28 mouse cellular contexts compared by ENCODE assay signal in genomic region chr10:60096302-60096701, GRCm38 (mm10). TPM values are rescaled to one million over a fixed set of nuclear protein-coding genes. Genes with fewer than 3 reads are reported as not detected.
DNase-seq lines count a peak whose midpoint lies in the region; ATAC-seq and TF ChIP-seq lines count a peak whose summit lies in the region.
"Had no signal": no experiment of that assay in that cellular context is flagged by ENCODE, and none has a peak within 500 bp of the region (broad histone marks: within the 10 kb centered on the region; RNA-seq: fewer than 3 reads in every experiment).

No protein-coding gene starts in this region.

- 0 out of 2 replicates have a peak, but pooled peaks cover 3% of the 10 kb centered on the region for H3K36me3 ChIP-seq in kidney, embryonic 14.5 days (ENCODE audit: control insufficient read depth, insufficient read depth, low read length)
- H3K36me3 ChIP-seq in kidney, embryonic 16.5 days (ENCODE audit: insufficient read depth, low read length): 0 out of 2 replicates have a peak, but pooled peaks cover 4% of the 10 kb centered on the region
- no peaks in the 10 kb centered on the region; the same call in 1 of the 2 replicates for H3K36me3 ChIP-seq in kidney, adult 2 months (ENCODE audit: control insufficient read depth, insufficient read depth, low read length)
- H3K36me3 ChIP-seq in myocyte (ENCODE audit: control insufficient read depth, insufficient read depth): no peaks in the 10 kb centered on the region
- H3K36me3 ChIP-seq in stomach, postnatal 0 days (ENCODE audit: control insufficient read depth, insufficient read depth, low read length): no peaks in the 10 kb centered on the region
- H3K36me3 ChIP-seq: forebrain, embryonic 12.5 days had no signal

- ATAC-seq in kidney, embryonic 14.5 days (ENCODE audit: low FRiP score, low TSS enrichment): peak; percentile 53; the same call in 1 of the 2 replicates
- no peak for ATAC-seq in kidney, embryonic 16.5 days (ENCODE audit: low FRiP score, low TSS enrichment)
- ATAC-seq in stomach, postnatal 0 days (ENCODE audit: low FRiP score, low TSS enrichment): no peak
- ATAC-seq: activated CD4-positive, CD25-positive, alpha-beta regulatory T cell, adult 4 months; CD4-positive, CD25-positive, alpha-beta regulatory T cell, adult 4 months; forebrain, embryonic 14.5 days; forebrain, embryonic 16.5 days had no signal

- H3K4me3 ChIP-seq in kidney, embryonic 14.5 days (ENCODE audit: low read length): no peak overlapping the region
- no peak overlapping the region for H3K4me3 ChIP-seq in kidney, embryonic 16.5 days (ENCODE audit: low read length)
- no peak overlapping the region for H3K4me3 ChIP-seq in kidney, adult 2 months (ENCODE audit: insufficient read depth, low read depth, low read length)
- no peak overlapping the region for H3K4me3 ChIP-seq in myocyte
- H3K4me3 ChIP-seq in stomach, postnatal 0 days (ENCODE audit: low read depth, low read length): no peak overlapping the region
- H3K4me3 ChIP-seq: embryonic facial prominence, embryonic 13.5 days; embryonic facial prominence, embryonic 15.5 days; erythroblast, embryonic 14.5 days; forebrain, embryonic 10.5 days; forebrain, embryonic 12.5 days had no signal

- no peak overlapping the region for H3K9ac ChIP-seq in kidney, embryonic 14.5 days (ENCODE audit: low read depth, low read length)
- H3K9ac ChIP-seq in kidney, embryonic 16.5 days (replicated peaks; ENCODE audit: low read length): no peak overlapping the region
- no peak overlapping the region for H3K9ac ChIP-seq in stomach, postnatal 0 days (ENCODE audit: low read length)
- H3K9ac ChIP-seq: embryonic facial prominence, embryonic 13.5 days; embryonic facial prominence, embryonic 15.5 days; forebrain, embryonic 12.5 days had no signal

- TF ChIP-seq CTCF in kidney, adult 2 months (conservative IDR thresholded peaks at IDR 0.05; ENCODE audit: insufficient read depth, insufficient read length, low read depth, low read length): no peak
- no peak for TF ChIP-seq CTCF in stomach, postnatal 0 days (IDR thresholded peaks at IDR 0.05; ENCODE audit: low read depth)

- no peak for DNase-seq in kidney, adult 18-20 months
- no peak for DNase-seq in kidney, adult 2 months
- peak; percentile 14 for DNase-seq in NIH3T3 (ENCODE audit: low read depth)
- no peak for DNase-seq in stomach, postnatal 0 days (ENCODE audit: low spot score)
- DNase-seq: adrenal gland, adult 8-10 months; adrenal gland, postnatal 25 days; B cell, adult 2 months; cerebellum, adult 11 months; cerebellum, adult 18-20 months; cerebellum, adult 8-10 months; cerebellum, adult 9-11 months; cerebellum, postnatal 14 days; cerebellum, postnatal 36 days; embryo, embryonic 11 days had no signal

- no peak for TF ChIP-seq POLR2A in kidney, adult 2 months (IDR thresholded peaks at IDR 0.05; ENCODE audit: low read depth, low read length)
- TF ChIP-seq POLR2A in myocyte (IDR thresholded peaks at IDR 0.05; ENCODE audit: insufficient read length, low read depth): no peak

- WGBS in kidney, embryonic 14.5 days: 18% methylated on average over 1 of the region's 1 CpGs
- 22% methylated on average over 1 of the region's 1 CpGs for WGBS in kidney, embryonic 16.5 days
- 71% methylated on average over 1 of the region's 1 CpGs for WGBS in kidney, adult 2 months
- WGBS in stomach, postnatal 0 days: 57% methylated on average over 1 of the region's 1 CpGs

- H3K4me2 ChIP-seq in kidney, embryonic 14.5 days (replicated peaks; ENCODE audit: low read depth, low read length): no peak overlapping the region
- no peak overlapping the region for H3K4me2 ChIP-seq in kidney, embryonic 16.5 days (replicated peaks; ENCODE audit: low read depth, low read length)
- H3K4me2 ChIP-seq in myocyte (ENCODE audit: low read depth): peak overlapping the region; percentile 30
- no peak overlapping the region for H3K4me2 ChIP-seq in stomach, postnatal 0 days (replicated peaks; ENCODE audit: low read depth)
- H3K4me2 ChIP-seq: embryonic facial prominence, embryonic 13.5 days; embryonic facial prominence, embryonic 15.5 days; forebrain, embryonic 12.5 days had no signal

- H3K27ac ChIP-seq in kidney, embryonic 14.5 days (ENCODE audit: low read depth, low read length): peak overlapping the region; percentile 77; the same call in 1 of the 2 replicates
- peak overlapping the region; percentile 63 for H3K27ac ChIP-seq in kidney, embryonic 16.5 days (ENCODE audit: low read length)
- no peak overlapping the region for H3K27ac ChIP-seq in kidney, adult 2 months (ENCODE audit: insufficient read depth, low read depth, low read length)
- H3K27ac ChIP-seq in stomach, postnatal 0 days (replicated peaks): no peak overlapping the region
- H3K27ac ChIP-seq: embryonic facial prominence, embryonic 13.5 days; embryonic facial prominence, embryonic 15.5 days; forebrain, embryonic 10.5 days; forebrain, embryonic 12.5 days had no signal

- H3ac ChIP-seq in myocyte (ENCODE audit: control insufficient read depth, insufficient read length): no peak overlapping the region

- no peaks in the 10 kb centered on the region for H3K79me2 ChIP-seq in myocyte (ENCODE audit: control insufficient read depth, insufficient read depth)

- H3K4me1 ChIP-seq in kidney, embryonic 14.5 days (ENCODE audit: control insufficient read depth, insufficient read depth, low read length): peaks cover 32% of the 10 kb centered on the region
- H3K4me1 ChIP-seq in kidney, embryonic 16.5 days (ENCODE audit: insufficient read depth, low read length): peaks cover 38% of the 10 kb centered on the region
- no peaks in the 10 kb centered on the region for H3K4me1 ChIP-seq in kidney, adult 2 months (ENCODE audit: control insufficient read depth, insufficient read depth, low read length)
- no peaks in the 10 kb centered on the region for H3K4me1 ChIP-seq in stomach, postnatal 0 days (replicated peaks; ENCODE audit: control insufficient read depth, insufficient read depth)
- H3K4me1 ChIP-seq: embryonic facial prominence, embryonic 15.5 days; forebrain, embryonic 12.5 days had no signal

- H3K9me3 ChIP-seq in kidney, embryonic 14.5 days (ENCODE audit: control insufficient read depth, low read length): no peaks in the 10 kb centered on the region
- H3K9me3 ChIP-seq in kidney, embryonic 16.5 days (ENCODE audit: low read length): no peaks in the 10 kb centered on the region
- H3K9me3 ChIP-seq in stomach, postnatal 0 days (ENCODE audit: control insufficient read depth, low read length): no peaks in the 10 kb centered on the region
- H3K9me3 ChIP-seq: embryonic facial prominence, embryonic 13.5 days; embryonic facial prominence, embryonic 15.5 days; forebrain, embryonic 10.5 days; forebrain, embryonic 12.5 days; G1E had no signal

- no peak for TF ChIP-seq EP300 in stomach, postnatal 0 days (optimal IDR thresholded peaks at IDR 0.05)

- H3K27me3 ChIP-seq in kidney, embryonic 14.5 days (ENCODE audit: control insufficient read depth, insufficient read depth, low read length): no peaks in the 10 kb centered on the region
- no peaks in the 10 kb centered on the region for H3K27me3 ChIP-seq in kidney, embryonic 16.5 days (ENCODE audit: insufficient read depth, low read length)
- H3K27me3 ChIP-seq in kidney, adult 2 months (replicated peaks; ENCODE audit: control insufficient read depth, insufficient read depth, low read length): no peaks in the 10 kb centered on the region
- H3K27me3 ChIP-seq in myocyte (ENCODE audit: control insufficient read depth, insufficient read depth, insufficient read length): no peaks in the 10 kb centered on the region
- no peaks in the 10 kb centered on the region for H3K27me3 ChIP-seq in stomach, postnatal 0 days (ENCODE audit: control insufficient read depth, insufficient read depth, low read length)
- H3K27me3 ChIP-seq: CH12.LX; embryonic facial prominence, embryonic 13.5 days; embryonic facial prominence, embryonic 15.5 days; forebrain, embryonic 12.5 days had no signal

TF ChIP-seq in myocyte, 11 proteins besides CTCF, POLR2A, EP300 and RAD21:
- TF ChIP-seq POLR2AphosphoS2 (IDR thresholded peaks at IDR 0.05; ENCODE audit: insufficient read length, low read depth) (no peak), E2F4 (IDR thresholded peaks at IDR 0.05; ENCODE audit: insufficient read depth) (no peak), REST (IDR thresholded peaks at IDR 0.05; ENCODE audit: insufficient read depth, insufficient read length) (no peak), CEBPB (IDR thresholded peaks at IDR 0.05; ENCODE audit: insufficient read depth, poor library complexity, severe bottlenecking) (no peak), TCF3 (IDR thresholded peaks at IDR 0.05; ENCODE audit: insufficient read length, low read depth) (no peak), USF1 (IDR thresholded peaks at IDR 0.05; ENCODE audit: low read depth) (no peak), MAX (IDR thresholded peaks at IDR 0.05; ENCODE audit: low read depth) (no peak), MYOD1 (IDR thresholded peaks at IDR 0.05; ENCODE audit: control insufficient read depth in 1 of 3, insufficient read length in 2 of 3, low read depth in 2 of 3) (no peak), MYOG (IDR thresholded peaks at IDR 0.05; ENCODE audit: control insufficient read depth in 1 of 3, insufficient read depth in 1 of 3, insufficient read length in 2 of 3, low read depth in 2 of 3) (no peak), SRF (IDR thresholded peaks at IDR 0.05; ENCODE audit: control insufficient read depth, insufficient read length, low read depth) (no peak), TCF12 (IDR thresholded peaks at IDR 0.05; ENCODE audit: insufficient read depth, poor library complexity, severe bottlenecking) (no peak)

RNA-seq across cellular contexts. Expression of gene Spock2, which starts 9.7 kb away (rescaled TPM):
- polyA plus RNA-seq in kidney, embryonic 14.5 days (2014; fragmentation: Nextera tagmentation; extraction: Ambion mirVana): 35.7 and 51.3 TPM in 2 replicates
- polyA plus RNA-seq in kidney, embryonic 16.5 days (2015; fragmentation: Nextera tagmentation; extraction: Ambion mirVana): 47.1 and 56.8 TPM in 2 replicates
- 1.7 and 2.3 TPM in 2 replicates for polyA plus RNA-seq in kidney, adult 2 months (2012; rRNA removed)
- polyA plus RNA-seq in myocyte (2012; fragmentation: generic; extraction: Trizol): 6.8 TPM
- polyA plus RNA-seq in stomach, postnatal 0 days (2015; fragmentation: Nextera tagmentation; extraction: Ambion mirVana): 3.6 and 4.1 TPM in 2 replicates
- polyA plus RNA-seq: G1E had no signal

Comparison
In these comparisons a context has a peak if more than half of its experiments do, and no peak if none do; other contexts are left out.
1. H3K27ac ChIP-seq: peak in kidney, embryonic 14.5 days (single experiment) and kidney, embryonic 16.5 days (single experiment); none in kidney, adult 2 months (single experiment) and stomach, postnatal 0 days (single experiment).